ENCODE assay signal across 14 mouse cellular contexts in genomic region chr8:92121296-92121695, GRCm38 (mm10).
DNase-seq lines count a peak whose midpoint lies in the region; ATAC-seq and TF ChIP-seq lines count a peak whose summit lies in the region.
"Had no signal": no experiment of that assay in that cellular context is flagged by ENCODE, and none has a peak within 500 bp of the region (broad histone marks: within the 10 kb centered on the region; RNA-seq: fewer than 3 reads in every experiment).

No protein-coding gene starts in this region.

- in situ Hi-C loops in Patski (cut with MboI; ENCODE audit: low pct_unique_long_range_greater_than_20kb), result no loop called here

- no peak overlapping the region for H3K4me2 ChIP-seq in heart, postnatal 0 days (ENCODE audit: low read depth, low read length)
- H3K4me2 ChIP-seq in liver, embryonic 14.5 days (ENCODE audit: low read depth), result no peak overlapping the region
- no peak overlapping the region for H3K4me2 ChIP-seq in liver, embryonic 11.5 days
- H3K4me2 ChIP-seq: limb, embryonic 12.5 days had no signal

- H3K27me3 ChIP-seq in heart, postnatal 0 days (ENCODE audit: control insufficient read depth, insufficient read depth, low read length), result no peaks in the 10 kb centered on the region
- no peaks in the 10 kb centered on the region for H3K27me3 ChIP-seq in liver, embryonic 14.5 days (ENCODE audit: control insufficient read depth, insufficient read depth, low read length)
- H3K27me3 ChIP-seq in liver, embryonic 11.5 days (replicated peaks; ENCODE audit: control insufficient read depth, insufficient read depth, low read length), result no peaks in the 10 kb centered on the region
- peaks cover 4% of the 10 kb centered on the region for H3K27me3 ChIP-seq in Patski
- H3K27me3 ChIP-seq in thymus, adult 2 months (ENCODE audit: control insufficient read depth, insufficient read depth, low read length), result no peaks in the 10 kb centered on the region

- no peak overlapping the region for H3K27ac ChIP-seq in heart, postnatal 0 days (ENCODE audit: low read depth)
- no peak overlapping the region for H3K27ac ChIP-seq in liver, embryonic 14.5 days
- no peak overlapping the region for H3K27ac ChIP-seq in liver, embryonic 11.5 days (ENCODE audit: low read depth, low read length)
- no peak overlapping the region for H3K27ac ChIP-seq in thymus, adult 2 months (ENCODE audit: control insufficient read depth, insufficient read depth, low read length)
- H3K27ac ChIP-seq: limb, embryonic 12.5 days had no signal

- TF ChIP-seq EP300 in heart, postnatal 0 days (IDR thresholded peaks at IDR 0.05; ENCODE audit: low read depth), result no peak
- TF ChIP-seq EP300 in liver, embryonic 14.5 days (IDR thresholded peaks at IDR 0.05; ENCODE audit: low read depth), result no peak

- no peak for TF ChIP-seq POLR2A in thymus, adult 2 months (IDR thresholded peaks at IDR 0.05; ENCODE audit: control insufficient read depth, extremely low read depth, insufficient read depth, low read length, poor library complexity)

- DNase-seq in heart, postnatal 0 days (ENCODE audit: low spot score), result no peak
- no peak for DNase-seq in heart, postnatal 36 days
- no peak for DNase-seq in liver, embryonic 14.5 days (ENCODE audit: low read depth in 3 of 3, low spot score in 3 of 3)
- DNase-seq in liver, embryonic 11.5 days (ENCODE audit: low spot score), result no peak
- no peak for DNase-seq in Patski (ENCODE audit: low read depth, low spot score)
- no peak for DNase-seq in thymus, adult 2 months
- DNase-seq in gastrocnemius, postnatal 14 days, result no peak
- DNase-seq: adrenal gland, postnatal 10 days; heart, postnatal 10 days; layer of hippocampus, postnatal 36 days; lung, postnatal 10 days; right cerebral cortex, postnatal 14 days had no signal

- TF ChIP-seq CTCF in heart, postnatal 0 days (IDR thresholded peaks at IDR 0.05; ENCODE audit: low read depth), result peak; percentile 45
- TF ChIP-seq CTCF in liver, embryonic 14.5 days (IDR thresholded peaks at IDR 0.05; ENCODE audit: low read depth), result peak; percentile 18; the same call in 1 of the 2 replicates
- peak; percentile 59 for TF ChIP-seq CTCF in Patski (IDR thresholded peaks at IDR 0.05)
- no peak for TF ChIP-seq CTCF in thymus, adult 2 months (IDR thresholded peaks at IDR 0.05; ENCODE audit: borderline replicate concordance, control insufficient read depth, extremely low read depth, insufficient read depth, low read length, poor library complexity)

- no peak for ATAC-seq in heart, postnatal 0 days (ENCODE audit: insufficient read depth, low read depth)
- no peak for ATAC-seq in liver, embryonic 14.5 days (ENCODE audit: insufficient read depth)
- ATAC-seq in liver, embryonic 11.5 days (replicated peaks; ENCODE audit: low FRiP score), result no peak
- ATAC-seq in Patski, result no peak
- peak; percentile 65 for ATAC-seq in megakaryocyte progenitor cell, adult 5-6 weeks (replicated peaks; ENCODE audit: poor library complexity)

- WGBS in heart, postnatal 0 days, result 61% methylated on average over 2 of the region's 2 CpGs
- 21% methylated on average over 2 of the region's 2 CpGs for WGBS in liver, embryonic 14.5 days (ENCODE audit: insufficient replicate concordance)
- 24% methylated on average over 2 of the region's 2 CpGs for WGBS in liver, embryonic 11.5 days
- WGBS in thymus, adult 2 months, result 54% methylated on average over 2 of the region's 2 CpGs

- H3K9me3 ChIP-seq in heart, postnatal 0 days (replicated peaks; ENCODE audit: control insufficient read depth, low read length), result no peaks in the 10 kb centered on the region
- no peaks in the 10 kb centered on the region for H3K9me3 ChIP-seq in liver, embryonic 14.5 days (ENCODE audit: control insufficient read depth, low read length)
- no peaks in the 10 kb centered on the region for H3K9me3 ChIP-seq in liver, embryonic 11.5 days (ENCODE audit: control insufficient read depth, low read length)
- H3K9me3 ChIP-seq: limb, embryonic 12.5 days had no signal

- H3K4me1 ChIP-seq in heart, postnatal 0 days (ENCODE audit: control insufficient read depth, insufficient read depth), result no peaks in the 10 kb centered on the region
- H3K4me1 ChIP-seq in liver, embryonic 14.5 days (replicated peaks; ENCODE audit: control insufficient read depth in 2 of 2, insufficient read depth in 2 of 2, low read length in 1 of 2), result no peaks in the 10 kb centered on the region
- H3K4me1 ChIP-seq in liver, embryonic 11.5 days (replicated peaks; ENCODE audit: control insufficient read depth, insufficient read depth, low read length), result no peaks in the 10 kb centered on the region
- H3K4me1 ChIP-seq in thymus, adult 2 months (replicated peaks; ENCODE audit: control insufficient read depth, insufficient read depth, low read length), result no peaks in the 10 kb centered on the region
- H3K4me1 ChIP-seq: limb, embryonic 12.5 days had no signal

- no peak overlapping the region for H3K9ac ChIP-seq in heart, postnatal 0 days (replicated peaks; ENCODE audit: low read depth, low read length)
- H3K9ac ChIP-seq in liver, embryonic 14.5 days (replicated peaks), result no peak overlapping the region
- no peak overlapping the region for H3K9ac ChIP-seq in liver, embryonic 11.5 days (ENCODE audit: low read depth, low read length)
- H3K9ac ChIP-seq: limb, embryonic 12.5 days had no signal

- no peak overlapping the region for H3K4me3 ChIP-seq in heart, postnatal 0 days (ENCODE audit: low read depth, low read length)
- no peak overlapping the region for H3K4me3 ChIP-seq in liver, embryonic 14.5 days (ENCODE audit: insufficient read depth in 1 of 2, low read depth in 2 of 2, low read length in 2 of 2)
- no peak overlapping the region for H3K4me3 ChIP-seq in liver, embryonic 11.5 days (ENCODE audit: low read depth, low read length)
- H3K4me3 ChIP-seq in thymus, adult 2 months (ENCODE audit: control insufficient read depth, insufficient read depth, low read length), result no peak overlapping the region
- H3K4me3 ChIP-seq: limb, embryonic 12.5 days had no signal

- CTCF ChIA-PET in Patski (lab: Charles Lee), result interaction anchor here (1.1 kb wide), 1 partner anchor 23 kb away, joined by 4 read pairs; no protein-coding TSS in a partner anchor

- POLR2A ChIA-PET in Patski (lab: Charles Lee), result interaction anchor here (1.0 kb wide), 1 partner anchor 322 kb away, joined by 3 read pairs; no protein-coding TSS in a partner anchor

- intact Hi-C loops in heart, postnatal 36 days (cut with DNase I), result loop anchor here (2.0 kb wide), 1 partner anchor 324 kb away; no protein-coding TSS in a partner anchor
- intact Hi-C loops in gastrocnemius, postnatal 14 days (cut with DNase I; ENCODE audit: low total_unique reads), result no loop called here

- no peaks in the 10 kb centered on the region for H3K36me3 ChIP-seq in heart, postnatal 0 days (replicated peaks; ENCODE audit: control insufficient read depth, insufficient read depth, low read length)
- no peaks in the 10 kb centered on the region for H3K36me3 ChIP-seq in liver, embryonic 14.5 days (replicated peaks; ENCODE audit: control insufficient read depth, insufficient read depth, low read depth)
- H3K36me3 ChIP-seq in liver, embryonic 11.5 days (ENCODE audit: control insufficient read depth, insufficient read depth, low read length), result no peaks in the 10 kb centered on the region
- H3K36me3 ChIP-seq in thymus, adult 2 months (ENCODE audit: control insufficient read depth, insufficient read depth, low read length), result no peaks in the 10 kb centered on the region
- H3K36me3 ChIP-seq: limb, embryonic 12.5 days had no signal
